Mouse (Mus musculus): Measurements from ENCODE around the gene Chrna1. TPM values are rescaled to one million over a fixed set of nuclear protein-coding genes. Genes with fewer than 3 reads are reported as not detected.

The Chrna1 gene
- under 1 TPM; 0.56 to 0.87 TPM for total RNA-seq (2021)
- long read RNA-seq, experiment 1, partial matches to known transcripts, result 0 of 1 reads
- long read RNA-seq, experiment 1, other reads (novel, unspliced or antisense), result 1 of 1 reads
- long read RNA-seq, experiment 2, full-length matches to known transcripts, result 5 of 5 reads
- long read RNA-seq, experiment 2, partial matches to known transcripts, result 0 of 5 reads
- long read RNA-seq, experiment 2, other reads (novel, unspliced or antisense), result 0 of 5 reads

DNA sequence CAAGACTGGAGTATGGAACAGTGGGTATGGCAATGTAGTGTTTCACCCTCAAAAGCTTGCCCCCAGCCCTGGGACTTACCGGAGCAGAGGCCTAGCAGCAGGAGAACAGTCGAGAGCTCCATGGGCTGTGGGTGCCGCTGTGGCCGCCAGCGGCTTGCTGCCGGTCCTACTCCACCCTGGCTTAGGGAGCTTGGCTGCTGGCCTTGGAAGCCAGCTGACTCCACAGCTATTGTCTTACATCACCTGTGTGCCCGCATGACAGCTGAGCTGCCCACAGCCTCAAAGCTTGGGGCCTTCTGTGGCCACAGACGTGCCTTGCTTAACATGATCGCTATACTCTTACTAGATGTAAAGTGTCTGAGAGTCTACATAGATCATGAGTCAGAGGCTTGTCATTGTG is at the start of gene Chrna1:
Chrna1 (minus strand) TSS at position 173 of the 400 bp plus-strand sequence.
- DNase-seq (ENCODE audit: low spot score in 2 of 2), result no peak

DNA sequence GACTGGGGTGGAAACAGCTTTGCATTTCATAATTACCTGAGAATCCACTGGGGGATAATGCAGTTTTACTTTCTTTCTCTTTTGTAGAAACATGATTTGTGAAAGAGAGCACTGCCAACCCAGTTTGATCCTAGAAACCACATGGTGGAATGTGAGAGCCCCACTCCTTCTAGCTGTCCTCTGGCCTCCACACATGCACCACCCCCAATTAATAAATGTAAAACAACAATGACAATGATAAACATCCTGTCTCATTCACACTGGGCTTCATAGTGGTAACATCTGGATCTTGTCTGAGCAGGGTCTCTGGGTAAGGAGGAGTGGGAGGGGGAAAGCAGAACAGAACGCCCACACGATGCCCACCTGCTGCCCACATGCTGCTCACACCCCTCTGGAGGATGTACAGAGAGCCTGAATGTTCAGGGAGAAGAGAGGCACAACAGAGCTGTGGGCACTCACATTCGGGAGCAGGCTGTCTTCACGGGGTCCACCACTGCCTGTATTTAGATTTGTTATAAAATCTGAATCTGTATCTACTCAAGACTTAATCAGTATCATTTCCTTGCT is 38.4 kb upstream of the Chrna1 start:
- DNase-seq (ENCODE audit: low spot score in 2 of 2), result no peak

DNA sequence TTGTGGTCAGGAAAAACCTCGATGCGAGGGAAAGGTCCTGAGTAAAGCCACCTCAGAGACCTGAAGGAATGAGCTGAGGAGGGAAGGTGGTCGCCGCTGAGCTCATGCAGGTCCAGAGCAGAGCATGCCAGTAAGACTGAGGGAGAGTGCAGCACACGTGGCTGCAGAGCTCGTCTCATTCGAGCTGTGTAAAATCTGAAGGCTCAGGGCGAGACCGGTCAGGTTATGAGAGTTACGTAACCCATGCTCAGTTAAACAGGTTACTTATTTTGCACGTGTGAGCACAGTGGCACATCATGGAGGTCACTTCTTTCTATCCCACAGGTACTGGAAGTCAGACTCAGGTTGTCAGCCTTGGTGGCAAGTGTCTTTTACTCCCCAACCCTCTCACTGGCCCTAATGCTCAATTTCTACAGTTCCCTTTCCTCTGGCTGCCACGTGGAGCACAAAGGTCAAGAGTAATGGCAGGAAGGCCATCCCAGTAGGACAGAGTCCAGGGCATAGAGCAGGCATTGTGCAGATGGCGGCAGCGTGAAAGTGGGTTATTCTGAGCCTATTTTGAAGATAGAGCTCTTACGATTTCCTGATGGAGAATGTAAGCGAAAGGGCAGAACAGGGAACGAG is 36.4 kb upstream of the Chrna1 start:
- DNase-seq (ENCODE audit: low spot score in 2 of 2), result no peak

DNA sequence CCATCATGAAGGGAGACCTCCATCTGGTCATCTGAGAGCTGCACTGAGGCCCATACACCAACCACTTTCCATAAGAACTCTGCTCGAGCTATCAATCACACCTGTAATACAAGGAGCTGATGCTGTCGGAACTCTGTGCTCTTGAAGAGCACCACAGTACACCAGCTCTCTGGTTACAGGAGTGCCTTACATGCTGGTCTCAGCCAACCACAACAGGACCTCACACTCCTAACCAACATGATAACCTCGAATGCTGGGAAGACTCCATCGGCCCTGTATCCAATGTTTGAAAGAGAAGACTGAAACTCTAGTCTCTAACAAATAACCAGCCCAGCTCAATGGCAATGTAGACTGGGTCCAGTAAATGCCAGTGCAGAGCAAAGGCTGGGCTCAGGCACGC is 35.3 kb upstream of the Chrna1 start:
- DNase-seq (ENCODE audit: low spot score in 2 of 2), result no peak

DNA sequence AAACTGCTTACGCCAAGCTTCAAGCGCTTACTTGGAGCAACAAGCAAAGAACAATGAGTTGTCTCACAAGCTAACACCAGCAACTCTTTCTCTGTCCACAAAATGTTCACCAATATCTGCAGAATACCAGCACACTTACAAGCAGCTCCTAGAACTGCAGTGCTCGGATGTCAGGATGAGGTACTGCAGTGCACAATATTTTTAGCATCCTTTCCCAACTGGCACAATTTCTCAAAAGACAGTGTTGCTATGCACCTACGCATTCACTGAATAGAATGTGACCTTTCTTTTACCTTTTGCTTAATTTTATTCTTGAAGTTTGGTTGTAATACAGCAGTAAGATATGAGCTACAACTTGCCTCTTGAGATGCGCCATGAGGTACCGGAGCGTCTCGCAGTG is 34.2 kb upstream of the Chrna1 start:
- no peak for DNase-seq (ENCODE audit: low spot score in 2 of 2)

DNA sequence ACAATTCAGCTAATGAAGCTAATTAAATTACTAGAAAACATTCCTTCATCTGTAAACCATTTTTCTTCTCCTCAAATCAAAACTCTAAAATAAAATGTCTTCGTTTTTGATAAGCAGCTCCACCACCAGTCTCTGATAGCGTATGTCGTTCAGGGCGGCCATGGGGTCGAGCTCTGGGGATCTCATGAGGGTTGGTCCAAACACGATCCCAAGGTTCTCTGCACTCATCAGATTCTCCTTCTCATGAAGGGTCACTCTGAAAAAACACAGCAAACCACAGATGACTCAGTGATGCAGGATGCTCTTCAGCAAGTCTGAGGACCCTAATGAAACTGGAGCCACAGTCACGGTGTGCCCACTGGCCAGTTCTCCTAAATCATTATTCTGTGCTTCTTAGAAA is 32.8 kb upstream of the Chrna1 start:
- DNase-seq (ENCODE audit: low spot score in 2 of 2), result no peak

DNA sequence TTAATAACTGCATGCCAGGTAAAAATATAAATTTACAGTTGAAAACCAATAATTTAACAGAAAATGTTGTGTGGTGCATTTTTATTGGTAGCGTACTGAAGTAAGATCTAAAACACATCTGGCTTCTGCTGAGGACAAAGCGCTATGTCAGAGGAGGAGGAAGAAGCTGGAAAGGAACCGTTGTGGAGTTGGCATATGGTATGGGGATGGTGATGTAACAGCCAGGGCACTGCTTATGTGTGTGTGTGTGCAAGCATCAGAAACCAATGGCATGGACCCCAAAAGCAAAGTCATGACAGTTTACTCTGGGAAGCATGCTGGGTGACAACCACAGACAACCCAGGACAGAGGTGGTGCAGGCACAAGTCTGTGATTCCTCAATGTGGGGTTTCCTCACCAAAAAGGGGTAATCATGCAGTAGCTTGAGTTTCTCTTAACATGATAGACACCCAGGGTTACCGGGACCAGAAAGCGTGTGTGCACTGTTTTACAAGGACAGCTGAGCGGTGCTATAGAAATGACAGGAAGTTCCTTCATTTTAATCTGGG is 32.3 kb upstream of the Chrna1 start:
- no peak for DNase-seq (ENCODE audit: low spot score in 2 of 2)

DNA sequence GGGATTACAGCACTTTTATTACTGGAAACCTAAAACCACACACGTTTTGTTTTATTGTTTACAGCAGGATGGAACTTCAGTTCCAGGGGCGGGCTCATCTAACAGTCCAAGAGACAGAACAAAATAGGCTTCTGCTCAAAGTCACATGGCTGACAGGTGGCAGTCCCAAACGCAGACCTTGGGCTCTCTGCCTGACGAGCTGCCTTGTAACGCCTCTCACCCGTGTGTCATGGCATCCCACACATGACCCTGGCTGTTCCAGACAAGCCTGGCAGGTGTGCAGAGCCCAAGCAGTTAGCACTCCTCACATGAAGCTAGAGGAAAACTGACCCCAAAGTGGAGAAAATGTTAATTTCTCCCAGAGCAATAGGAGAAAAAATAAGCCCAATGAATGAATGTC is 31.7 kb upstream of the Chrna1 start:
- no peak for DNase-seq (ENCODE audit: low spot score in 2 of 2)

DNA sequence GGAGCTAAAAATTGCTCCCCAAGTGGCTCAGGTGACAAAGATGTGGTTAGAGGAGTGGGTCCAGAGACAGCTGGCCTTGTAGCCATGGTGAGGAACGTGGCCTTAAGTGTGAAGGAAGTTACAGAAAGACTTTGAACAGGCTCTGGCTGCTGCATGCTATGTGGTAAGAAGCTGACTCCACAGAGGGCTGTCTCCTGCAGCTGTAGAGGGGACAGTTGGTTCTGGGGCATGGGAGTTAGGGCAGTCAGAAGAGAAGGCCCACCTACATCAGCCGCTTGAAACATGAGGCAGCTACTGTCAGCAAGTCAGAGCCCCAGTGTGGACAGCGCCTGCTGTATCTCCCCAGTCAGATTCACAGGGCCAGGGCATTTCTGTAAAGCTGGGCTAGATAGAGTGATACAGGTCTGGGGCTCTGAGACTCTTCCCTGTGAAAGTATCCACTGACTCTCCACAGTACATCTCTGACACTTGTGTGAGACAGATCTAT is 29.6 kb upstream of the Chrna1 start:
- no peak for DNase-seq (ENCODE audit: low spot score in 2 of 2)

DNA sequence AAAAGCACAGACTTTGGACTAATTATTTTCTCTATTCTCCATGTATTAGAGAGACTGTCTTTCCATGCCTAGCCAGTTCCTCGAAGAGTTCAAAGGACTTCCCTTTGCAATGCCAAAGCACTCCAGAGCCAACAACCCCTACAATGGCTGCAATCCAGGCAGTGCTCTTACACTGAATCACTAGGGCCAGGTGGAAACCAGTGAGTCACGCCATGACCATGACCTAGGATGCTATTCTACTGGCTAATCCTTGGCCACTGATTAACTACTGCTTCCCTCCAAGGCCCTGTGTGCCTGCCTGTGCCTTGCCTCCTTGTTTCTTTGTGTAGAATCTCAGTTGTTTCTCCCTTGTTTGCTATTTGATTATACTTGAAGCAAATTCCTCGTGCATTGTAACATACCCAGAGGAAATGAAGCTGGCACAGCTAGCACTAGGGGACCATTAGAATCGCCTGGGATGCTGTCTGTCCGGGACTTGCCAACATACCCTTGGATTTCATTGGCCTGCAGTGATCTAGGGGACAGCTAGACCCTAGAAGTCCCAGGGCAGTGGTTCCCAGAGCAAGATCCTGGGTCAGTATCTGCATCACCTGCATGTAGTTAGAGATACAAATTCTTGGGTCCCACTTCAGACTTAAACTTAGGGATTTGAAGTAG is 29.1 kb upstream of the Chrna1 start:
- DNase-seq (ENCODE audit: low spot score in 2 of 2), result no peak

DNA sequence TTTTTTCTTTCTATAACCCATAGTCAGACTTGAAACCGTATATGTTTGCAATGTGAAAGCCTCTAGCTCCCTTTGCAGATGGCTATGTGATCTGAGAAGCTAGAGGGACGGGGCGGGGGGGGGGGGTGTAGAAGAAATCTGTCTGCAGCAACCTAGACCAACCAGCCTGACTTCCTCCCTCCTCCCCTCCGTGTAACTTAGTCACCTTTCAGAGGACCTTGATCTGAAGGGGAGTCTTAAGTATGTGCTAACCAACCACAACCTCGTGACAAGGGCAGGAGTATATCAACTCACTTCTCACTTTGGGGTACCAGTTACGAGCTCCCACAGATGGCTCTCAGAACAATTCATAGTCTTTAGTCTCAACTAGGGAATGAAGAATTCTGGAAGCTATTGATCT is 28.3 kb upstream of the Chrna1 start:
- DNase-seq (ENCODE audit: low spot score in 2 of 2), result no peak

DNA sequence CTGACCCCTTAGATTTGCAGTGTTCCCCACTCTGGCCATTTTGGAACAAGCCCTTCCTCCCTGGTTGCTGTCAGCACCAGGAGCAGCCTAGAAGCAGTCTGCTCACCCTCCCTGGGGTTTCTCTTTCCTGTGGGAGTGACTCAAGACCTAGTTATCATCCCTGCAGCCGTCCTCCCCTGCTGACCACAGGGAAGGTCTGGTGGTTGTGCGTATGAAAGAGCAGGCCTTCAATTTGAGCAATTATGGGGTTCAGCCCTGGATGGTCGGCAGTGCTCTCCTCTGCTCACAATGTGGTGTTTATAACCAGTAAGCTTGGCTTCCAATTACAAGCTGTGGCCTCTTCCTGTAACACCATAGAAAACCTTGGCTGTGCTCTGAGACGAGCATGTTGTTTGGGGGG is 27.5 kb upstream of the Chrna1 start:
- DNase-seq (ENCODE audit: low spot score in 2 of 2), result no peak

DNA sequence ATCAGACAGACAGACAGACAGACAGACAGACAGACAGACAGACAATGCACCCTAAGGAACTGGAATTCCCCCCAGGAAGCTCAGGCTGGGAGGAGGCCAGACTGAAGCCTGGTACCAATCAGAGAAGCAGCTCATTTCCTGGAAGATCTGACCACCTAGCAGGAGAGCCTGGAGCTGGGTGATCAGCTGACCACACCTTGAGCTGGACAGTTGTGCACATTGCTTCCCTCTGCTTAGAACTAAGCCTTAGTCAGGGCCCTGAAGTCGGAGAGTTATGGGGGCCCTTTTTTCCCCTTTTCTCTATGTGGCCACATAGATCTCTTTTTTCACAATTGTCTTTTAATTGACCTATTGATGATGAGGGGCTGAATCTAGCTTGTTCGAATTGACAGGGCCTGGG is 27.0 kb upstream of the Chrna1 start:
- no peak for DNase-seq (ENCODE audit: low spot score in 2 of 2)

DNA sequence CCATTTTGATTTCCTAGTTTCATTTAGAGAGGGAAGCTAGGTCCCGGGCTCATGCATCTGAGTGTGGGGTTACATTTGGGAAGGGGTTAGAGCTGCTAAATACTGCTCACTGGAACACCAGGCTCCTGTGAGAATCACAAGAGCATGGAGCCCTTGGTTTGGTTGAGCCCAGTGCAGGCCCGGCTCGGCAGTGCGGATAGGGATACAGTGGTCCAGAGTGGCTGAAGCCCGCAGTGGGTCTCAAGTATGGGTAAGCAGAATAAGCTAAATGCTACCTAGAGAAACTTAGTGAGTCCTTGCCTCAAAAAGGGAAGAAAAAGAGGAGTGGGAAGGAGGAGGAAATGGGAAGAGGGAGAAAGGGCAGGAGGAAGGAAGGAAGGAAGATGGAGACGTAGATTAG is 26.5 kb upstream of the Chrna1 start:
- no peak for DNase-seq (ENCODE audit: low spot score in 2 of 2)

DNA sequence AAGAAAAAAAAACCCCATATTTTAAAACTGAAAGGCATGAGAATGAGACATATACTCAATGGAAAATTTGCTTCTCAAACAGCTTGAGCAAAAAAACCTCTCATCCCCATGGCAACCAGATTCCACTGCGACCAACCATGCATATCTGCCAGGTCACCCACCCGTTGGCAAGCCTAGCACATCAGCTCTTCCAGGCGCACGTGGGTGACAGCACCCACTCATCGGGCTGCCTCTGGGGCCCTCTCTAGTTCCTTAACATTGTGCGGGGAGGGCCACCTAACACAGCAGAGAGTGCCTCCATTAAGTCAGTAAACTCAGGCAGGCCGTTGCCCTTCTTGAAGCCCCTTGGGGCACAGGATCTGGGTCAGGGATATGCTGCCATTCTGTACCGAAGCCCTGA is 24.9 kb upstream of the Chrna1 start:
- DNase-seq (ENCODE audit: low spot score in 2 of 2), result no peak

DNA sequence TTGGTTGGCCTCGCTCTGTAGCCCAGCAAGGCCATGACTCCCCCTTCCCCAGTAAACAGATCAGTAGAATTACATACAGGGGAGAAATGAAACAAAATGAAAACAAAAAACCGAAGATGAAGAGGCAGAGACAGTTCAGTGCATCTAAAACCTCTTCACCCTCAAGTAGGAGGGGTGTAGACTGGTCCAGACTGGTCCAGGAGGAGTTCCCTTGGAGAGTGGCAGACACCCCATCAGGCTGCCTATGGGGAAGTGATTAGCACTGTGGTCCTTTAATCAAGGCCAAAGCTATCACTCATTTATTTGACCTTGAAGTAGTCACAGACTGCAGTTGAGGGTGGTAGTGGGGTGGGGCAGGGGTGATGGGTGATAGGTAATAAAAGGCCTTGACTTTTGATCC is 24.4 kb upstream of the Chrna1 start:
- DNase-seq (ENCODE audit: low spot score in 2 of 2), result no peak

DNA sequence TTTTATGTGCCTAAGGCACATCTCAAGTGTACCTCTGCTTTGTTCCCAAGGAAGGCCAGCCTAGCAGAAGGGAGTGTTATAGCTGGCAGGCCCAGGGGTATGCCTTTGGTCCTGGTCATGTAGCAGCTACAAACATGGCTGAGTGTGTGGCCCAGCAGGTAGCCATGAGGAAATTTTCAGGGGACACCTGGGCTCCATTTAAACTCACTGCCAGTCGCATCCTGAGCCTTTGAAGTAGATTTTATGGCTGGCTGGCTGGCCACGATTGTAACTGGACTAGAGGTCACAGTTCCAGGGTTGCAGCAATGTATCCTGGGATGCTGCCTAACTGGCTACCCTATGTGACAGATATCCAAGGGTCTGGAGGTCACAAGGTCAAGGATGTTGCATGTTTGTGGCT is 20.5 kb upstream of the Chrna1 start:
- no peak for DNase-seq (ENCODE audit: low spot score in 2 of 2)

DNA sequence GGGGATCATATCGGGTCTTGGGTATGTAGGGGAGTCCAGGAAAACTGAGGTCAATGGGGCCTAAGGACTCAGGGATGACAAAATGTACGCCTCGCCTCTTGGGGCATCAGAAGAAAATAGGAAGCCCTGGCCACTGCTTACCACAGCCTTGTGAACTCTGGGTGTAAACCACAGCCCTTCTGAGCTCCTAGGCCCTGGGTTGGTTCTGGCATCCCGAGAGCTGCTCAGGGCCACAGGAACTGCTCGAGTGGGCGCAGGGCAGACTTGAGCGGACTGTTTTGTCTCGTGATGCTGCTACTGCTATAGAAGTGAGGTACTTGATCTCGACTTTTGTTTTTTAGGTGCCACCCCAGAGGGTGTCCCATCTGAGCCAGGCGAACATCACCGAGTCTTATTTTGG is 17.6 kb upstream of the Chrna1 start:
- DNase-seq (ENCODE audit: low spot score in 2 of 2), result no peak

DNA sequence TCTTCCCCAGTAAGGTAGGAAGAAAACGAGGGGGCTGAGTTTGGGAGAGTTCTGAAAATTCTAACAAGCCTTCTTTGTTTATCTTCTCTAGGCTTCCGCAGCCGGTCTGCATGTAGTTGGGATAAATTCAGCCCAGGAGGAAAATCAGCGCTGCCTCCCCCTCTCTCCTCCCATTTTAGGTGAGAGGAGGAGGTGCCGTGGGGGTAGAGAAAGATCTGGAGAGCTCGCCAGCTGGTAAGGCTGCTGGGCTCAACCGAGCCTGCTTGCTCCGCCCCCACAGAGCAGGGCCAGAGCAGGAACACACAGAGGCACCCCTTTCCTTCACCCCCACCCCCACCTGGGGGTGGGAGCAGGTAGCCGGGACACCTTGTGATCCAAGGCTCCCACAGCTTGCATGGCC is 16.6 kb upstream of the Chrna1 start:
- no peak for DNase-seq (ENCODE audit: low spot score in 2 of 2)

DNA sequence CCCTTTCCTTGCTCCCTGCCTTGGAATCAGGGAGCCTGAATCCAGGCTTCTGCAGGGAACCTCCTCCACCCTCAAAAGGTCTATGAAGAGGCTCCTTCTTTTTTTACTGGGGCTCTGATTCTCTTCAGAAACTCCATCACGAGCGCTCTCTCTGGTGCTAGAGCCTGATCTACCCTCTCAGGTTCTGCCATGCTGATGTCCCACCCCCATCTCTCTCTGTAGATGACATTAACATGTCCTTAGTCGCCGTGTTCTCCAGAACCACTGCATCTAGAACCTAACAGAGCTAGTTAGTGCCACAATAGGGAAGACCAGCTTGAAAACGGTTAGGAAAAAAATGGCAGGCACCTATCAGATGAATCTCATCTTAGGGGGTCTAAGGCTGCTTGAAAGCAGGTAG is 16.2 kb upstream of the Chrna1 start:
- DNase-seq (ENCODE audit: low spot score in 2 of 2), result no peak

DNA sequence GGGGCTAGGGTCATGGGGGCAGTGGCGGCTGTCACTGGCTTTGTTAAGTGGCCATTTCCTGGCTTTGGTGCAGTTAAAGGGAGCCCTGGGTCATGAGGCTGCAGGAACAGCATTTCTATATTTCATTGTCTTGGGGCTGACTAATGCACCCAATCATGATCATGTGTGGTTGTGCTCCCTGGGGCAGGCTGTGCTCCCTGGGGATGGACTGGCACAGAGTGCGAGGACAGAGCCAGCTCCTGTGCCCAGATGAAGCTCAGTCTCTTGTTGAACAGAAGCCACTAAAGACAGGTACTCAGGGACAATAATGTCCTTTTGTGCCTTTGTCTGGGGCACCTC is 12.9 kb upstream of the Chrna1 start:
- DNase-seq (ENCODE audit: low spot score in 2 of 2), result no peak
